Mouse (Mus musculus) brown adipose tissue, adult 24 weeks (tissue): ENCODE measurements around the gene Myh14. TPM values are rescaled to one million over a fixed set of nuclear protein-coding genes. Genes with fewer than 3 reads are reported as not detected.
"Not testable (repeated sequence)": the region's sequence is repeated elsewhere in the genome, so short reads cannot be mapped to it uniquely, and the experiment has no call there.

Experiments
- H3K27ac ChIP-seq: fragments of 200-500 bp; replicated peaks from 2 replicates; pipeline ENCODE4 v1.5.1; 2012; ENCODE audit warnings: low read depth, mild to moderate bottlenecking, low read length
- H3K4me1 ChIP-seq: fragments of 200-500 bp; 2 replicates; pipeline ENCODE4 v1.6.1; 2012; ENCODE audit warnings: low read length, mixed read lengths; ENCODE audit not compliant: control insufficient read depth, insufficient read depth, insufficient read length
- H3K4me3 ChIP-seq: fragments of 200-500 bp; 2 replicates; pipeline ENCODE4 v1.5.1; 2012; ENCODE audit warnings: low read depth, mild to moderate bottlenecking, low read length, moderate library complexity; ENCODE audit not compliant: insufficient read depth
- polyA plus RNA-seq: library from polyadenylated mRNA; stranded (reverse); fragments of >200 nt; gene quantifications from 2 replicates; pipeline ENCODE4 v1.2.4, GENCODE M21; 2012; ENCODE audit not compliant: missing spikeins, insufficient read depth, insufficient read length

Gene Myh14
- polyA plus RNA-seq: 6.8 and 7.3 TPM in 2 replicates

DNA sequence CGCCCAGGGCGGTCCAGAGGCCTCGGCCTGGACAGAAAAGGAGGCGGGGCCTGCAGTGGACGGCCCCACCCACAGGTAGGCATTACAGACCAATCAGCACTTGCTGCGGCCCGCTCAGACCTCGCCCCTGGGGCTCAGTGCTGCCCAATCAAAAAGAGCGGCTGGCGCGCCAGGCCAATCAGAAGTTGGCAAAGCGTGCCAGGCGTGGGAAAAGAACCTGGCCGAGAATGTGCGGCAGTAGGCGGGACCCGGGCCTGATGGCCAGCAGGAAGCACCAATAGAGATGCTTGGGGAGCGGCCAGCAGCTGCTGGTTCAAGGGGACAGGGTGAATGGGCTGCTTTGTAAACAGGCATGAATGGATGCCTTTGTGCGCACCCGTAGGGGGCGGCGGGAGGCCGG, at the start of gene Myh14:
TSS of gene Myh14 (minus strand) at position 41 of the 400 bp plus-strand sequence.
- H3K4me1 ChIP-seq: no peaks in the 10 kb centered on the region
- H3K27ac ChIP-seq: no peak within 1 kb of the TSS
- peak within 1 kb of the TSS; percentile 40 for H3K4me3 ChIP-seq

DNA sequence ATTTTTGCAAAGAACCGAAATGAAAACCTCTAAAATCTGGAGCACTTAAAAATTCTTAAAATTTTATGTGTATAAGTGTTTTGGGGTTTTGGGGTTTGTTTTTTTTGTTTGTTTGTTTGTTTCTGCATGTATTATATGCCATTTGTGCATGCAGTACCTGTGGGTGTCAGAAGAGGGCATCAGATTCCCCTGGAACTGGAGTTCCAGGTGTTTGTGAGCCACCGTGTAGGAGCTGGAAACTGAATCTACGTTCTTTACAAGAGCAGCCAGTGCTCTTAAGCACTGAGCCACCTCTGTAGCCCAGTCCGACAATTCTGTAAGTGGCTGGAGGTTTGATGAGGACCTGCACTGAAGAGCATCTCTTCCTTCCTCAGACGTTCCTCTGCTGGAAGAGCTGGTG, 39.2 kb upstream of the Myh14 start:
- no peak overlapping the region for H3K4me3 ChIP-seq
- H3K4me1 ChIP-seq: no peaks in the 10 kb centered on the region
- H3K27ac ChIP-seq: no peak overlapping the region

DNA sequence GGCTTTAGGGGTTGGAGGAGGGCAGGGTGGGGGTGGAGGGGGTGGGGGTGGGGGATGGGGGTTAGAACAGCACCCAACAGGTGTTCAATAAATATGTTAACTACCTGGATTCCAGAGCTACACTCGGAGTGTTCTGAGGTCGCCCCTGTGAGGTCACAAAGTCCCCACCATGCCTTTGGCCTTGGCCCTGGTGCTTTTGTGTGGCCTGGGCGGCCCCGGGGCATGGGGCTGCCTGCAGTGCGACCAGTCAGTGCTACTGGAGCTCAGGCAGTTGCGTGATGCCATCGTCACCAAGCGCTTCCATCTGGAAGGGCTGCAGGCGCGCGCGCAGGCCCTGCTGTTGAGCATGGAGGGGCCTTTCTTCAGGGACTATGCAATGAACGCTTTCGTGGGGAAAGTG, 37.9 kb upstream of the Myh14 start, which contains the start of gene Izumo2:
TSS of gene Izumo2 (plus strand) at position 169 of the 400 bp plus-strand sequence.
- Histone ChIP-seq H3K4me1 (no peaks in the 10 kb centered on the region), H3K27ac (no peak within 1 kb of the TSS), H3K4me3 (no peak within 1 kb of the TSS)

DNA sequence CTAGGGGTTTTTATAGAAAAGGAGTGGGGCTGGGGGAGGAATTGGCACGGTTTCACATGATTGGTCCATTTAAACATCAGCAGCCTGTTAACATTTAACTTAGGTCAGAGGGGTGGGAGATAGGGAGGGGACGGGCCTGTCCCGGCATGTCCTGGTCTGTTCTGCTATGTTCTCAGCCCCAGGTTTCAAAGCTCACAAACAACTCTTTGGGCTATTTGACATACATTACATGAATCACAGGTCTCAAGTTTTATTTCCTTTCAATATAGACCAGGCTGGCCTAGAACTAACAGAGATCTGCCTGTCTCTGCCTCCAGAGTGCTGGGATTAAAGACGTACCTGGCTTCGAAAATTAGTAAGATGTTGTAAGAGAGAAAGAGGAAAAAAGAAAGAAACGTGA, 37.5 kb upstream of the Myh14 start:
- not testable (repeated sequence) for H3K4me3 ChIP-seq, H3K4me1 ChIP-seq, H3K27ac ChIP-seq

DNA sequence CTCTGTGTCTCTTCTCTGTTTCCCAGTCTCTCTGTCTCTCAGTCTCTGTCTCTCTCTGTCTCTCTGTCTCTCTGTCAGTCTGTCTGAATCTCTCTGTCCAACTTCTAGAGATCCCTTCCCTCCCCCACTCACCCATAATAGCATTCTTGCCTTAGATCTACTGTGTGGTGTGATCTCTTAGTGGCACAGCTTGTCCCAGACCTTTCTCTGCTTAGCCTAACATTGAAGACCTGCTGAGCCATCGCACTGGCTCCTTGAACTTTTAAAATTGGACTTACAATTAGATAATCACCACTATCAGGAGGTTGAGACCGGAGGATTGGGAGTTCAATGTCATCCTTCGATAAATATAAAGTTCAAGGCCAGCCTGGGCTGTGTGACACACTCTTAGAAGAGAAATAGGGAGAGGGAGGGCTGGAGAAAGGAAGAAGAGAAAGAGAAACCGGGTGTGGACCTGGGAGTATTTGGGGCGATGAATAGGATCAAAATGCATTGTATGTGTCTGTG, 36.6 kb upstream of the Myh14 start:
- Histone ChIP-seq H3K4me3 (no peak overlapping the region), H3K4me1 (no peaks in the 10 kb centered on the region), H3K27ac (no peak overlapping the region)

DNA sequence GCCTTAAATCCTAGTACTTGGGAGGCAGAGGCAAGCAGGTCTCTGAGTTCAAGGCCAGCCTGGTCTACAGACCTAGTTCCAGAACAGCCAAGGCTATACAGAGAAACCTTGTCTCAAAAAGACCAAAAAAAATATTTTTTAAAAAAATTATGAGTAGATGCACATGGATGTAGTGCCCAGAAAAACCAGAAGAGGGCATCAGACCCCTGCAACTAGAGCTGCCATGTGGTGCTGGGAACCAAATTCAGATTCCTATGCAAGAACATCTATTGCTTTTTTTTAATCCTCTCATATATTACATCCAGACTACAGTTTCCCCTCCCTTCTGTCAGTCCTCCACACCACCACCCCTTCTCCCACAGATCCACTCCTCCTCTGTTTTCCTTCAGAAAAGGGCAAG, 35.7 kb upstream of the Myh14 start:
- H3K4me3 ChIP-seq: no peak overlapping the region
- no peaks in the 10 kb centered on the region for H3K4me1 ChIP-seq
- H3K27ac ChIP-seq: no peak overlapping the region

DNA sequence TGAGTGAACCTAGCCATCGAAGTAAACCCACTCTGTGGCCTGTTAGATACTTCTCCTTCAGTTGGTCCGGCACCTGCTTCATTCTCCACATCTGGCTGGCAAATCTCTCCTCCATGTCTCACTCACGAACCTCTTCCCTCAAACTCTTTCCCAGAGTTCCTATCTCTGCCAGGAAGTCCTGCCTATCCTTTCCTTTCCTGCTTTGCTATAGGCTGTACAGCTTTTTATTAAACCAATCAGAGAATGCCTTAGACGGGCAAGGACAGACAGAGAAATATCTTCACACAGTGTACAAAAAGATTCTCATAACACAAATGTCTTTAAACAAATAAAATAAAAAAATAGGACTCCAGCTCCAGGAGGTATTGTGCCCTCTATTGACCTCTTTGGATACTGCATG, 34.4 kb upstream of the Myh14 start:
- Histone ChIP-seq H3K27ac (no peak overlapping the region), H3K4me3 (no peak overlapping the region), H3K4me1 (no peaks in the 10 kb centered on the region)

DNA sequence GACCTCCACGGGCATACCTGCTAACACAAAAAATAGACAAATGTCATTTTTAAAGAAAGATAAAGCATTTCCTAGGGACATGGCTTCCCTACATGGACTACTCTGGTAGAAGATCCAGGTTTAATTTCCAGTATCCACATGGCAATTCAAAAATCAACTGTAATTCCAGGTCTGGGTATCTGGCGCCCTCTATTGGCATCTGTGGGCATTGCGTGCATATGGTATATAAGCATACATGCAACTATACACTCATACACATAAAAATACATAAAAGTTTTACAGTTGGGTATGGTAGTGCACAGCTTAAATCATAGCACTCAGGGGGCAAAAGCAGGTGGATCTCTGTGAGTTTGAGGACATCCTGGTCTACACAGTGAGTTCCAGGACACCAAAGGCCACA, 33.7 kb upstream of the Myh14 start:
- Histone ChIP-seq H3K4me1 (no peaks in the 10 kb centered on the region), H3K27ac (no peak overlapping the region), H3K4me3 (no peak overlapping the region)

DNA sequence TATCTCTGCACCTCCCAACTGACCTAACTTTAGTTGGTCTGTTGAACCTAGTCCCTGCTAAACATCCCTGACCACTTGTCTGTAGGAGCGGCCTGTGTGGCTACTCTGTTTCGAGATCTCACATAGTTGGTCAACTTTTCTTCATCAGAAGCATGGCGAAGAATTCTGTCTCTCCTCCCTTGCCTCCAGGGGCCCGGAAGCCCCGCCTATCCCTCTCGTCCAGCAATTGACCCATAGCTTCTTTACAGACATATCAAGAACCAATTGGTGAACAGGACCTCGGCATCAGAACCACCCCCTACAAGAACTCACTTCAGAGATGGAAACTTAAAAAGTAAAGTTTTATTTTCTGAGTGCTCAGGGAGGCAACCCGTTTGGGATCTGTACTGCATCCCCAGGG, 32.3 kb upstream of the Myh14 start:
- H3K27ac ChIP-seq: no peak overlapping the region
- H3K4me3 ChIP-seq: no peak overlapping the region
- no peaks in the 10 kb centered on the region for H3K4me1 ChIP-seq

DNA sequence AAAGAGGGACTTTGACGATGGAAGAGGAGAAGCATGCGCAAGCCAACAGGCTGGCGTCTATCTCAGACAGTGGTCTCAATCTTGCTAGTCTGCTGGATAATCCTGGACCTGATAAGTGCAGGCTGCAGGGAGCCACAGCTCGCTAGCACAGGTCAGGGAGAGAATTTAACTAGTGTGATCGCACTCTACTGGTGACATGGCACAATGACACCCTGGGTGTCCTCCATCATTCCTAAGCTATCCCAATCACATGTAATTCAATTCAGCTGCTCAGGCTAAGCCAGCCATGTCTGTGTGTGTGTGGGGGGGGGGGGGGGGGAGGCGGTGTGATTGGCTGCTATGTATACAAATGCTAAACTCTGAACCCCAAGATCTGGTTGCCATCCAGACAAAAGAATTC, 31.3 kb upstream of the Myh14 start:
- Histone ChIP-seq H3K4me3 (no peak overlapping the region), H3K4me1 (no peaks in the 10 kb centered on the region; the same call in 1 of the 2 replicates), H3K27ac (no peak overlapping the region)

DNA sequence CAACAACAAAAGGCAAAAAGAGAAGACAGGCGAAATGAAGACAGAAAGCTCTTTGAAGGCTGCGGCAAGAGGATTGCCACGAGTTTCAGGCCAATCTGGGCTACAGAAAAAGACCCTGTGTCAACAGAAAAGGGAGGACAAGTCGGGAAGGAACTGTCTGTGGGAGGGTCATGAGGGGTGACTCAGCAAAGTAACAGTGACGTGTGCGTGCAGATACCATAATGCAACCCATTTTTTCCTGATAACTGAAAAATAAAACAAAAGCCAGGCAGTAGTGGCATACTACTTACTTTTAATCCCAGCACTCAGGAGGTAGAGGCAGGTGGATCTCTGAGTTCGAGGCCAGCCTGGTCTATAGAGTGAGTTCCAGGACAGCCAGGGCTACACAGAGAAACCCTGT, 27.3 kb upstream of the Myh14 start:
- Histone ChIP-seq H3K4me3 (no peak overlapping the region), H3K4me1 (no peaks in the 10 kb centered on the region; the same call in 1 of the 2 replicates), H3K27ac (no peak overlapping the region)

DNA sequence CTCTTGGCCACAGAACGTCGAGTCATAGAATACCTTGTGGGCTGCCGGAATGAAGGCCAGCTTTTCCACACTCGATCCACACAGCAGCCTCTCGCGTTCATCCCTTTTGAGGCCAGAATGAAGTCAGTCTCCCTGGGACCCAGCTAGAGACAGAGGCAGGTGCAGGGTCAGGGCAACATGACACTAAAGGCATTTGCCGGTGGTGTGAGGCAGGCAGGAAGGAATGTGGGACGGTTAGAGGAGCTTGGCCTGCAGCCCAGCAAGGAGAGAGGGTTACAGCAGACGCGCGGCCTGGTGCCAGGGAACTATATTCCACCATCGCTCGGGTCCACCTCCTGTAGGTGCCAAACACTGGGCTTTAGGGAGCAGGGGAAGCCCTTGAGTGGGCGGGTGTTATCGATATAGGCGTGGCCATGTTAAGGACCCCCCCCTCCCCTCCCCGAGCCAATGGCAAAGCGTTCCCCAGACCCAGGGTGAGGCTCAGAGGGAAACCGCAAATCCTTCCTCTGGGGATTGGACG, 26.6 kb upstream of the Myh14 start:
- no peak overlapping the region for H3K4me3 ChIP-seq
- H3K4me1 ChIP-seq: no peaks in the 10 kb centered on the region; the same call in 1 of the 2 replicates
- no peak overlapping the region for H3K27ac ChIP-seq

DNA sequence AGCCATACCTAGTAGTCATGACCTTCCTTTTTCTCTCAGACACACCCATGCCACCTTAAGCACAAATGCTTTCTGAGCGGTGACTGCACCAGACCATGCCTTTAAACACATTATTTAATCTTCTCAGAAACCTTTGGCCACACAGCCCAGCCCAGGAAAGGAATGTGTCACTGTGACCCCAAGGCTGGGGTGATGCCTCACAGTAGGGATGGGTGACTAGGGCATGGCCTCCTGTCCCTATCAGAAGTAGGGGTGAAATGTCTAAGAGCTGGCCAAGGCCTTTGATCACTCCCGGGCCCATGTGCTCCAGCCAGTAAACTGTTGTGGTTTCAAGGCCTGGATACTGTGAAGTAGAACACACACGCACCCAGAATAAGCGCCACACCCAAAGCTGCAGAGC, 24.6 kb upstream of the Myh14 start:
- Histone ChIP-seq H3K4me3 (no peak overlapping the region), H3K4me1 (no peaks in the 10 kb centered on the region; the same call in 1 of the 2 replicates), H3K27ac (no peak overlapping the region)

DNA sequence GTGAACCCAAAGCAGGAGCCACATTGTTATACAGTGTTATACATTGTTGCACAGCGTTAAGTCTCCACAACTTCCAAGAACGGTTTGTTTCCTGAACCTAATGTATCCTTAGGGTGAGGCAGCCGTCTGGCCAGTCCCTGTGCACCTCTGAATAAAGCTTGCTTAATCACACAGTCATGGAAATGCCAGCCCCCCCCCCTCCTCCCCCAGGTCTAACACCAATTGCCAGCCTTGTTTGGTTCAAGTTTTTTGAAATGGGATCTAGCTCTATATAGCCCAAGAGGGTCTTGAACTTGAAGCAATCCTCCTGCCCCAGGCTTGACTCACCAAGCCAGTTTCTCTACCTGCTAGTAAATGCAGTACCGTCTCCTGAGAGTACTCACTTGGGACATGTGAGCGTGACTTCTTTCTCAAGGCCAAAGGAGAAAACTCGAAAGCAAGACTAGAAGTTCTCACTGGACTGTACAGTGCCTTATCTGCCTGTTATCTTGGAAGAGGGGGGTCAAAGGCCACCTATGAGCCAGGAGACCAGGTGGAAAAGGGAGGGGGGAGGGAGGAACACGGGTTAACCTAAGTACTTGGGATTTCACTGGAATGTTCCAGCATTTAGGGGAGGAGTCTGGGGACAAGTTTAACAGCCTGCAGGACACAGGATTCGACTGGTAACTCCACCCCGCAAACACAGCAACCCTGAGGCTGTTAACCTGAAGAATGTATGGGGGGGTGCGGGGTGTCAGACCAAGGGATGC, 23.0 kb upstream of the Myh14 start:
- H3K4me3 ChIP-seq: no peak overlapping the region

DNA sequence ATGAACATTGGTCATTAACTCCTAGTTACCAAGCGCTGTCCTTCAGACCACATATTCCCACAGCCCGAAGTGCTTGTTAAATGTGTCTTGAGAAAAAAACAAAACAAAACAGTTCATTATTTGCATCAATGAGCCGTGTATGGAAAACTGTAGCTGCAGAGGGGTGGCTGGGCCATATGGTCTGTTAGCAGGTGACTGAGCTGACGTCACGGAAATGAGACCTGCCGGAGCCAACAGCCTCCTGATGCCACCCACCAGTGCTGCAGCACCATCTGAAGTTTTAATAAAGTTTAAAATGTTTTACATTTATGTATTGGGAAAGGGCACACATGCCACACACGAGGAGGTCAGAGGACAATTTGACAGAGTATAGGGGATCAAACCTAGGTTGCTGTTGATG, 18.7 kb upstream of the Myh14 start:
- no peaks in the 10 kb centered on the region for H3K4me1 ChIP-seq
- H3K4me3 ChIP-seq: no peak overlapping the region
- no peak overlapping the region for H3K27ac ChIP-seq

More for the DNA sequence above, 23.0 kb upstream of the Myh14 start:
- Histone ChIP-seq H3K27ac (no peak overlapping the region), H3K4me1 (no peaks in the 10 kb centered on the region; the same call in 1 of the 2 replicates)

DNA sequence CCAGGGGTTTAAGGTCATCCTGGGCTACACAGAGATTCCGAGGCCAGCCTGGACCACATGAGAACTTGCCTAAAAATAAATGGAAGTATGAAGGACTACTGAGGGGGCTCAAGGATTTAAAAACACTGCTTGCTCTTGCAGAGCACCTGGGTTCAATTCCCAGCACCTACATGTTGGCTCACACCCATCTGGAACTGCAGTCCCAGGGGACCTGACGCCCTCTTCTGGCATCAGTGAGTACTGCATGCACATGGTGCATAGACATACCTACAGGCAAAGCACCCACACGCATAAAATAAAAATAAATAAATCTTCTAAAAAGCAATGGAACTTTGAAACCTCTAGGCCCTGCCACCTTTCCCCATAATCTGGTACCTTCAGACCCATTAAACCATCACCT, 18.2 kb upstream of the Myh14 start:
- H3K4me1 ChIP-seq: no peaks in the 10 kb centered on the region
- no peak overlapping the region for H3K27ac ChIP-seq
- H3K4me3 ChIP-seq: no peak overlapping the region
